Mouse (Mus musculus) left cerebral cortex, adult 18-20 months (tissue): ENCODE data around the gene Rhox4b. TPM values are rescaled to one million over a fixed set of nuclear protein-coding genes. Genes with fewer than 3 reads are reported as not detected.
"Not testable (repeated sequence)": the region's sequence is repeated elsewhere in the genome, so short reads cannot be mapped to it uniquely, and the experiment has no call there.

Source experiments
- DNase-seq, 2 experiments: peaks; one replicate each; pipeline ENCODE4 v3.0.0; 2021 to 2022; ENCODE audit warnings: low spot score in 2 of 2, mixed read lengths in 1 of 2
- long read RNA-seq, 2 experiments: library from polyadenylated mRNA; stranded (forward); transcript quantifications; one replicate each; pipeline ENCODE4 v2.0.0; 2021
- total RNA-seq, 2 experiments: library from RNA; stranded (reverse); gene quantifications; 2 replicates each; pipeline ENCODE4 v1.2.3; 2021

Gene Rhox4b
- total RNA-seq, result not detected
- long read RNA-seq, experiment 1, result 0 reads
- long read RNA-seq, experiment 2, result 0 reads

GRCm38 (mm10) chrX:37432194-37432593 lies at the start of gene Rhox4b:
TSS of gene Rhox4b (plus strand) at chrX:37432494.
- DNase-seq, result not testable (repeated sequence)

DNA sequence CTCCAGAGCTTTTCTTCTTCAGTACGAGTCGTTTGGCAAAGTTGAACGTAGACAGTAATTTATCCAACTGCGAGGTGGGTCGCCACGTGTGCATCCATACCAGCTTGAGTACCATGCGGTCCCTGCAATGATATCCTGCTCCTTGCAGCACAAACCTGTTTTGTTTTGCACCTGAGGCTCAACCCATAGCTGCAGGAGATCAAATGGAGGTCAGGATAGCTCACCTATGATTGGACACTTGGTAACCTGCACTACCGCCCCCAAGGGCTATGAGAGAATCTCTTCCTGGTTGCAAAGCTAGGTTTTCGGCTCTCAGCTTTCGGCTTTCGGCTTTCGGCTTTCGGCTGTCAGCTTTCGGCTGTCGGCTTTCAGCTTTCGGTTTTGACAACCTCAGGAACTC lies 41.7 kb upstream of the Rhox4b start, which contains the start of gene Rhox4a2:
TSS of gene Rhox4a2 (plus strand) at position 301 of the 400 bp plus-strand sequence.
- not testable (repeated sequence) for DNase-seq

- not testable (repeated sequence) for DNase-seq
Observed at GRCm38 (mm10) chrX:37411767-37412166, 20.5 kb upstream of the Rhox4b start, which contains the start of gene Rhox2b. TSS of gene Rhox2b (plus strand) at chrX:37412067.

DNA sequence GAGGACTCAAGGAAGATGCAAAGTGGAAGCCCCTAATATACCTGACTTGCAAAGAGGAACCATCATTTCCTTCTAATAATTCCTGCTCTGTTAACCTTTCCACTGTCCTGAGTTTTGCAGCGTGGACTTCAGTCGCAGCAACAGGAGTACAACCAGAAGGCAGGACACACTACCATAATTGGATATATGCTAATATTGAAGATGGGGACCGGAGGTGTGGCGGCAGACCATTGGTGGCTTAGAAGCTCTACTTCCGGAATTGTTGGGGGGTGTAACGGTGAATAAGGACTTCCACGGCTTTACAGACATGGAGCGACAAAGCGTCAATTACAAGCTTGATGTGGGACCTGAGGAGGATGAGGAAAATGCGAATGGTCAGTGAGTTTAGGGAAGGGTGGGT lies 21.1 kb downstream of the Rhox4b start, which contains the start of gene Rhox2c:
TSS of gene Rhox2c (plus strand) at position 301 of the 400 bp plus-strand sequence.
- not testable (repeated sequence) for DNase-seq

GRCm38 (mm10) chrX:37458285-37458684 lies 26.0 kb downstream of the Rhox4b start, which contains the start of gene Rhox3c:
TSS of gene Rhox3c (plus strand) at chrX:37458585.
- not testable (repeated sequence) for DNase-seq

DNA sequence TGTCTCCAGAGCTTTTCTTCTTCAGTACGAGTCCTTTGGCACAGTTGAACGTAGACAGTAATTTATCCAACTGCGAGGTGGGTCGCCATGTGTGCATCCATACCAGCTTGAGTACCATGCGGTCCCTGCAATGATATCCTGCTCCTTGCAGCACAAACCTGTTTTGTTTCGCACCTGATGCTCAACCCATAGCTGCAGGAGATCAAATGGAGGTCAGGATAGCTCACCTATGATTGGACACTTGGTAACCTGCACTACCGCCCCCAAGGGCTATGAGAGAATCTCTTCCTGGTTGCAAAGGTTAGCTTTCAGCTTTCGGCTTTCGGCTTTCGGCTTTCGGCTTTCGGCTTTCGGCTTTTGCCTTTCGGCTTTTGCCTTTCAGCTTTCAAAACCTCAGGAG lies 47.7 kb downstream of the Rhox4b start, which contains the start of gene Rhox4c:
TSS of gene Rhox4c (plus strand) at position 301 of the 400 bp plus-strand sequence.
- DNase-seq, result not testable (repeated sequence)

Other genes with a start within 250 kb of the Rhox4b start
- 100 to 1,000 TPM; 189 to 199 TPM for gene Ndufa1, start 241.3 kb upstream of the Rhox4b start, total RNA-seq
- 1 to 10 TPM; 7.5 to 8.7 TPM for gene Rnf113a1, start 241.2 kb upstream of the Rhox4b start, total RNA-seq
- gene Gm9, start 221.5 kb upstream of the Rhox4b start, total RNA-seq, result not detected
- gene Rhox1, start 210.2 kb upstream of the Rhox4b start, total RNA-seq, result not detected
- gene Rhox2a, start 187.5 kb upstream of the Rhox4b start, total RNA-seq, result not detected
- gene Rhox3a, start 182.6 kb upstream of the Rhox4b start, total RNA-seq, result not detected
- not detected for gene Rhox4a, start 167.2 kb upstream of the Rhox4b start, total RNA-seq
- gene Rhox3a2, start 52.5 kb upstream of the Rhox4b start, total RNA-seq, result not detected
- gene Rhox4a2, start 41.6 kb upstream of the Rhox4b start, total RNA-seq, result not detected
- not detected for gene Rhox2b, start 20.4 kb upstream of the Rhox4b start, total RNA-seq
- not detected for gene Rhox2c, start 21.2 kb downstream of the Rhox4b start, total RNA-seq
- gene Rhox3c, start 26.1 kb downstream of the Rhox4b start, total RNA-seq, result not detected
- gene Rhox4c, start 47.8 kb downstream of the Rhox4b start, total RNA-seq, result not detected
- not detected for gene Rhox2d, start 60.9 kb downstream of the Rhox4b start, total RNA-seq
- gene Rhox4d, start 81.9 kb downstream of the Rhox4b start, total RNA-seq, result not detected
- gene Rhox2e, start 98.0 kb downstream of the Rhox4b start, total RNA-seq, result not detected
- not detected for gene Rhox3e, start 109.5 kb downstream of the Rhox4b start, total RNA-seq
- gene Rhox4e, start 124.9 kb downstream of the Rhox4b start, total RNA-seq, result not detected
- gene Rhox2f, start 138.9 kb downstream of the Rhox4b start, total RNA-seq, result not detected
- gene Rhox3f, start 148.5 kb downstream of the Rhox4b start, total RNA-seq, result not detected
- not detected for gene Rhox4f, start 175.2 kb downstream of the Rhox4b start, total RNA-seq
- not detected for gene Rhox3g, start 196.1 kb downstream of the Rhox4b start, total RNA-seq
- gene Rhox2g, start 211.0 kb downstream of the Rhox4b start, total RNA-seq, result not detected
- not detected for gene Rhox4g, start 218.8 kb downstream of the Rhox4b start, total RNA-seq
- not detected for gene Rhox3h, start 236.3 kb downstream of the Rhox4b start, total RNA-seq
- not detected for gene Rhox2h, start 240.8 kb downstream of the Rhox4b start, total RNA-seq